Mouse (Mus musculus): ENCODE measurements around the gene Gatm.

DNA sequence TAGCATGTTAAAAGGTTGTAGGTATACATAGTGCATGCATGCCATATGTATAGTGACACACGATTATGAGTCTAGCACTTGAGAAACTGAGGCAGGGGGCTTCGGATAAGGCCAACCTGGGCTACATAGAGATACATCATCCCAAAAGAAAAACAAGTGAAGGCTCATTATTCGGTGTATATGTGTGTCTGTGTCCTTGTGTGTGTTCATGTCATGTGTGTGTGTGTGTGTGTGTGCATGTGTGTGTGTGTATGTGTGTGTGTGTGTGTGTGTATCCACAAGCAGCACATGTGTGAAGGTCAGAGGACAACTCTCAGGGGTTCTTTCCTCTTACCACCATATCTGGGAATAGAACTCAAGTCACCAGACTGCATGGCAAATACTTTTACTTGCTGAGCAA, 28.8 kb downstream of the Gatm start:
- TF ChIP-seq POLR2A (IDR thresholded peaks at IDR 0.05; ENCODE audit: low read depth, low read length): no peak
- TF ChIP-seq CTCF (conservative IDR thresholded peaks at IDR 0.05; ENCODE audit: insufficient read depth, insufficient read length, low read depth, low read length): no peak

All from kidney, adult 2 months (tissue).